Comparison of ENCODE assay signal across 21 mouse cellular contexts in the genomic region with DNA sequence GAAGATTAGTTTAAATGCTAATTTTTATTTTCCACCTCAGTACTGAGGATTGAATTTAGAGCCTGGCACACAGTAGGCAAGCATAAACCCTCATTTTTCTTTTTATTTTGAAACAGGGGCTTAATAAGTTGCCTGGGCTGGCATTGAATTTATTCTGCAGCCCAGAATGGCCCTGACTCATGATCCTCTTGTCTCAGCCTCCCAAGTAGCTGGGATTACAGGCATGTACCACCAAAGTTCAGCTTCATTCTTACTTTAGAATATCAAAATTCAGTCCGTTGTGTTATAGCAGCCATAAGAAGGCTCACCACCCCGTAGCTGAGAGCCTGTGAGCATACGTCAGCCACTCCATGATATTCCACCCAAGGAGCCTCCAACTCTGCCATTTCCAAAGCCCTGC.
"Had no signal": no experiment of that assay in that cellular context is flagged by ENCODE, and none has a peak within 500 bp of the region (broad histone marks: within the 10 kb centered on the region; RNA-seq: fewer than 3 reads in every experiment).

No protein-coding gene starts in this region.

- DNase-seq: liver, postnatal 0 days; lung, adult 2 months; lung, postnatal 14 days; lung, postnatal 36 days; midbrain, embryonic 14.5 days; retina, postnatal 1 day; right cerebral cortex, adult 18-20 months; right cerebral cortex, postnatal 25 days; right cerebral cortex, postnatal 4 days; spleen, adult 18-20 months; thymus, adult 18-20 months; thymus, postnatal 14 days; thymus, postnatal 36 days had no signal

- H3K36me3 ChIP-seq: midbrain, embryonic 10.5 days; midbrain, embryonic 12.5 days; neural tube, embryonic 15.5 days had no signal

- H3K27ac ChIP-seq: lung, embryonic 15.5 days; midbrain, embryonic 10.5 days; midbrain, embryonic 12.5 days; neural tube, embryonic 13.5 days; neural tube, embryonic 15.5 days had no signal

- H3K27me3 ChIP-seq: lung, embryonic 15.5 days; neural tube, embryonic 13.5 days; neural tube, embryonic 15.5 days had no signal

- H3K4me3 ChIP-seq: lung, embryonic 15.5 days; midbrain, embryonic 10.5 days; midbrain, embryonic 12.5 days; myocyte; neural tube, embryonic 13.5 days; neural tube, embryonic 15.5 days had no signal

- ATAC-seq: liver, postnatal 0 days; lung, postnatal 0 days; midbrain, embryonic 16.5 days had no signal

- H3K9me3 ChIP-seq: lung, embryonic 15.5 days; midbrain, embryonic 10.5 days; midbrain, embryonic 12.5 days; neural tube, embryonic 13.5 days; neural tube, embryonic 15.5 days had no signal

- H3K9ac ChIP-seq: liver, postnatal 0 days; lung, embryonic 15.5 days; midbrain, embryonic 12.5 days; neural tube, embryonic 13.5 days; neural tube, embryonic 15.5 days had no signal
